Mouse (Mus musculus) ES-E14 (cell line): ENCODE results near the gene Gpatch8. TPM values are rescaled to one million over a fixed set of nuclear protein-coding genes. Genes with fewer than 3 reads are reported as not detected.

ENCODE experiments used
- DNase-seq: peaks from one replicate; pipeline ENCODE4 v3.0.0-alpha.2; 2013; ENCODE audit warnings: low read depth, low spot score
- H3K27ac ChIP-seq: 2 replicates; pipeline ENCODE4 v1.5.1; 2012; ENCODE audit warnings: low read depth, mild to moderate bottlenecking, low read length, moderate library complexity, mixed read lengths; ENCODE audit not compliant: poor library complexity, insufficient read depth, severe bottlenecking
- H3K36me3 ChIP-seq: 2 replicates; pipeline ENCODE4 v1.6.1; 2012; ENCODE audit warnings: mild to moderate bottlenecking, low read length, moderate library complexity, mixed read lengths; ENCODE audit not compliant: control insufficient read depth, poor library complexity, insufficient read depth, severe bottlenecking
- H3K4me1 ChIP-seq, 2 experiments: fragments of 150-350 bp in 1 of 2; sonication (generic) in 1 of 2; 2 replicates each; pipeline ENCODE4 v1.6.1; 2012; ENCODE audit warnings: low read length in 2 of 2, mild to moderate bottlenecking in 1 of 2, mixed read lengths in 1 of 2; ENCODE audit not compliant: control insufficient read depth in 2 of 2, insufficient read depth in 2 of 2, poor library complexity in 1 of 2
- H3K4me3 ChIP-seq, 2 experiments: fragments of 150-350 bp in 1 of 2; sonication (generic) in 1 of 2; 2 replicates each; pipeline ENCODE4 v1.5.1; 2012; ENCODE audit warnings: low read length in 2 of 2, low read depth in 1 of 2, mild to moderate bottlenecking in 1 of 2, mixed read lengths in 1 of 2; ENCODE audit not compliant: insufficient read depth in 1 of 2, poor library complexity in 1 of 2, severe bottlenecking in 1 of 2
- H3K9ac ChIP-seq: 2 replicates; pipeline ENCODE4 v1.6.1; 2012; ENCODE audit warnings: low read depth, mild to moderate bottlenecking, low read length, mixed read lengths; ENCODE audit not compliant: poor library complexity, insufficient read depth, severe bottlenecking
- H3K9me3 ChIP-seq: fragments of 150-350 bp; sonication (generic); 2 replicates; pipeline ENCODE4 v1.6.1; 2012; ENCODE audit warnings: low read depth, mild to moderate bottlenecking, low read length; ENCODE audit not compliant: control insufficient read depth, insufficient read depth
- CHD2 ChIP-seq: IDR thresholded peaks from 2 replicates; pipeline ENCODE4 v1.6.1; 2014; ENCODE audit warnings: mild to moderate bottlenecking, low read depth, low read length, inconsistent platforms
- HCFC1 ChIP-seq: IDR thresholded peaks from 2 replicates; pipeline ENCODE4 v1.6.1; 2012; ENCODE audit warnings: low read length, inconsistent platforms, borderline replicate concordance; ENCODE audit not compliant: insufficient read depth
- MAFK ChIP-seq: IDR thresholded peaks from 2 replicates; pipeline ENCODE4 v1.6.1; 2014; ENCODE audit warnings: mild to moderate bottlenecking, low read depth, low read length, inconsistent platforms; ENCODE audit not compliant: insufficient read depth
- ZC3H11A ChIP-seq: IDR thresholded peaks from 2 replicates; pipeline ENCODE4 v1.6.1; 2012; ENCODE audit warnings: low read depth, mild to moderate bottlenecking, inconsistent platforms, low read length, borderline replicate concordance
- ZNF384 ChIP-seq: IDR thresholded peaks from 2 replicates; pipeline ENCODE4 v1.6.1; 2012; ENCODE audit warnings: low read depth, low read length, inconsistent platforms
- in situ Hi-C, 2 experiments: fragments of 600-800 bp; cut with MboI; formaldehyde crosslinking; loops; one replicate each; pipeline ENCODE4 v1.15.1; 2025; ENCODE audit warnings: low sequenced_read_pairs in 2 of 2, inconsistent platforms in 1 of 2; ENCODE audit not compliant: unreplicated experiment in 2 of 2
- total RNA-seq: library from RNA; depleted of rRNA; stranded (reverse); fragments of 300-350 nt; gene quantifications from 2 replicates; pipeline ENCODE4 v1.2.3, GENCODE M21; 2012

Gpatch8 gene
- total RNA-seq, 1 experiment, result 22.9 TPM

- no peak overlapping the region for H3K27ac ChIP-seq
- in situ Hi-C loops, result loop anchor here in 1 of 2 experiments (10.0 kb wide), 1 partner anchor 107 kb away; no protein-coding TSS in a partner anchor
- TF ChIP-seq MAFK (no peak), ZC3H11A (no peak), CHD2 (no peak), ZNF384 (no peak), HCFC1 (no peak)
These were observed 124.5 kb downstream of the Gpatch8 start for GRCm38 (mm10) chr11:102431728-102432114.

GRCm38 (mm10) chr11:102431018-102431645, 125.1 kb downstream of the Gpatch8 start:
- peaks cover 0 to 11% of the 10 kb centered on the region in 2 experiments; a peak in 3 of 4 replicates for H3K4me1 ChIP-seq
- no peaks in the 10 kb centered on the region for H3K9me3 ChIP-seq
- peak overlapping the region; percentile 64 for H3K9ac ChIP-seq
- peak; percentile 82 for DNase-seq
- in situ Hi-C loops, result loop anchor here in 1 of 2 experiments (10.0 kb wide), 1 partner anchor 106 kb away; no protein-coding TSS in a partner anchor
- H3K36me3 ChIP-seq, result peaks cover 28% of the 10 kb centered on the region
- H3K4me3 ChIP-seq, result peak overlapping the region; percentile 68 to 83
- 0 out of 2 replicates have a peak, but pooled peaks have one; percentile 30 for TF ChIP-seq ZC3H11A
- TF ChIP-seq MAFK, result no peak
- TF ChIP-seq CHD2, result no peak
- peak overlapping the region; percentile 20; the same call in 1 of the 2 replicates for H3K27ac ChIP-seq

More at GRCm38 (mm10) chr11:102431728-102432114, 124.5 kb downstream of the Gpatch8 start:
- H3K4me1 ChIP-seq, result peaks cover 0 to 11% of the 10 kb centered on the region in 2 experiments; a peak in 3 of 4 replicates
- H3K9ac ChIP-seq, result no peak overlapping the region
- no peak for DNase-seq
- no peaks in the 10 kb centered on the region for H3K9me3 ChIP-seq
- peaks cover 33% of the 10 kb centered on the region for H3K36me3 ChIP-seq
- H3K4me3 ChIP-seq, result no peak overlapping the region

GRCm38 (mm10) chr11:102430121-102431017, 125.8 kb downstream of the Gpatch8 start, which contains the start of gene Grn:
Gene Grn (plus strand): TSS chr11:102430315.
- peak within 1 kb of the TSS; percentile 87 for H3K9ac ChIP-seq
- peaks cover 0 to 8% of the 10 kb centered on the region in 2 experiments; a peak in 3 of 4 replicates for H3K4me1 ChIP-seq
- DNase-seq, result peak; percentile 95
- TF ChIP-seq ZC3H11A (no peak), ZNF384 (0 out of 2 replicates have a peak, but pooled peaks have one; percentile 23), MAFK (no peak), CHD2 (peak; percentile 39; the same call in 1 of the 2 replicates), HCFC1 (no peak; the same call in 1 of the 2 replicates)
- no peaks in the 10 kb centered on the region for H3K9me3 ChIP-seq
- H3K36me3 ChIP-seq, result peaks cover 21% of the 10 kb centered on the region
- H3K4me3 ChIP-seq, result peak within 1 kb of the TSS; percentile 73 to 83
- in situ Hi-C loops, result loop anchor here in 1 of 2 experiments (10.0 kb wide), 1 partner anchor 106 kb away; no protein-coding TSS in a partner anchor
- H3K27ac ChIP-seq, result peak within 1 kb of the TSS; percentile 20; the same call in 1 of the 2 replicates

GRCm38 (mm10) chr11:102429551-102429950, 126.6 kb downstream of the Gpatch8 start:
- in situ Hi-C loops, result no loop called here
- peak overlapping the region; percentile 87 for H3K9ac ChIP-seq
- H3K27ac ChIP-seq, result no peak overlapping the region; the same call in 1 of the 2 replicates
- DNase-seq, result no peak
- no peaks in the 10 kb centered on the region for H3K9me3 ChIP-seq
- peak overlapping the region; percentile 73 to 83 for H3K4me3 ChIP-seq
- peaks cover 12% of the 10 kb centered on the region; the same call in 1 of the 2 replicates for H3K36me3 ChIP-seq
- no peak for TF ChIP-seq CHD2
- TF ChIP-seq ZC3H11A, result no peak
- TF ChIP-seq HCFC1, result no peak
- TF ChIP-seq ZNF384, result no peak
- no peak for TF ChIP-seq MAFK
- peaks cover 0 to 8% of the 10 kb centered on the region in 2 experiments; a peak in 3 of 4 replicates for H3K4me1 ChIP-seq
